Mouse (Mus musculus): ENCODE data around the gene Nckap5.
"Not testable (repeated sequence)": the region's sequence is repeated elsewhere in the genome, so short reads cannot be mapped to it uniquely, and the experiment has no call there.

The Nckap5 gene

DNA sequence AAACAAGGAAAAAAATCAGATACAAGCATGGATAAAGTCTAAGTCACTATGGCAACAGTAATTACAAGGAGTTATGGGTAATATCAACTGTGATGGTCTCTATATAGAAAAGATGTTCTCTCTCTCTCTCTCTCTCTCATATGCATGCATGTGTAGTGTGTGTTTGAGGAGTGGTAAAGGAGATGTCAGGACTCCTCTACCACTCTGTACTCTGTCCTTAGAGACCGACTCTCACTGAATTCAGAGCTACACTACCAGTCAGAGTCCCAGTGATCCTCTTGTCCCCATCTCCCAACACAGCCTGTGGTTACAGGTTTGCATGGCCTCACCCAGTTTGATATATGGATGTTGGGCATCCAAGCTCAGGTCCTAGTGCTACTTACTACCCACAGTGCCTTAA is 662.0 kb downstream of the Nckap5 start:
- no peak for DNase-seq (ENCODE audit: low spot score in 2 of 2)

GRCm38 (mm10) chr1:126168131-126168530 is 662.5 kb downstream of the Nckap5 start:
- DNase-seq (ENCODE audit: low spot score in 2 of 2): no peak

DNA sequence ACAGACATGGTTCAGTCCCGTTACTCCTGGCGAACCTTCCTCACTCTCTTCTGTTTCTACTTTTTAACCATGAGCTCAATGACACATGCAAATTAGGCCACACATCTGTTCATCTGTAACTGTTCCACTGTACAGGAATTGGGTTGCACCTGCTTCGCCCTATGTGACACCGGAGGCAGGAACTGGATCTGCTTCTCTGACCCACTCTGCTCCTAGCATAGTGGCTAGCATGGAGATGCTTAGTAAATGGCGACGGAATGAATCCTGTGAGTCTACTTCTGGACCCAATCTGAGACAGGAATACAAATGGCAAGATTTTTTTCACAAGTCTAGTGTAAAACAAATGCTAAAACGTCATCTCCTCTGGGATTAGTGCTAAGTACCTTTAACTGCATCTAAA is 663.1 kb downstream of the Nckap5 start:
- DNase-seq (ENCODE audit: low spot score in 2 of 2): no peak

DNA sequence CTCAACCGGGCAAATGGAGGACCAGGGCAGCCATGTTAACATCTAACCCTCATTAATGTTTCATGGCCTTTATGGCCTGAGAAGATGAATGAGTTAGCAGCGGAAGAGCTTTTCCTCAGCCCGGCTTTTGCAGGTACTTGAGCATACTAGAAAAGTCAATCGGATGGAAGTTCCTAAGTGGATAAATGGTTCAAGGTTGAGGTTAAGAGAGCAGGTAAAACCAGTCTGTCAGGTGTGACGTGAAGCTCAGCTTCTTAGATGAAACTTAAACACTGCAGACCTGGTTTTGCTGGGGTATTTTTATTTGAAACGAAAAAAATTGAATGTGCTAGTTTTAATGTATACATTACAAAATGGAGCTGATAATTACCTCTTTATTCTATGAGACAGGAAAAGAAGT is 671.3 kb downstream of the Nckap5 start:
- DNase-seq (ENCODE audit: low spot score in 2 of 2): no peak

GRCm38 (mm10) chr1:126155816-126156215 is 674.8 kb downstream of the Nckap5 start:
- no peak for DNase-seq (ENCODE audit: low spot score in 2 of 2)

- no peak for DNase-seq (ENCODE audit: low spot score in 2 of 2)
Observed at GRCm38 (mm10) chr1:126153516-126154234, 676.9 kb downstream of the Nckap5 start.

DNA sequence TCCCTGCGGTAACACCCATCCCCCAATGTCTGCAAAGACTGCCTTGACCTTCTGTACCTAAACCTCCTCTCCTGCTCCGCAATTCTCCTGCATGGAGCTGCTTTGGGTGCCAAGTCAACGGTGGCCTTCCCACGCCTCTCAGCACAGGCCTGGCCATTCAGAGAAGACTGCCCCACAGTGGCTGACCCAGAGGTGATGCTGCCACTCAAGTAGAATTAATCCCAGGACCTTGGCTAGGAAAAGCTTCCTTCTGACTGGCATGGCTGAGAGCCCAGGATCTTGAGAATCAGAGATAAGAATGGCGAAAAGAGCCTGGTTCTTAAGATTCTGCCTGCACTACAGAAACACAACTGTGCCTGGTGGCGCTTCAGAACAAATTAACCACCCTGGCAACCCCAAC is 678.4 kb downstream of the Nckap5 start:
- DNase-seq (ENCODE audit: low spot score in 2 of 2): no peak

- DNase-seq (ENCODE audit: low spot score in 2 of 2): no peak
Observed at GRCm38 (mm10) chr1:126149966-126150365, 680.6 kb downstream of the Nckap5 start.

GRCm38 (mm10) chr1:126135717-126136116 is 694.9 kb downstream of the Nckap5 start:
- no peak for DNase-seq (ENCODE audit: low spot score in 2 of 2)

GRCm38 (mm10) chr1:126132316-126132715 is 698.3 kb downstream of the Nckap5 start:
- DNase-seq (ENCODE audit: low spot score in 2 of 2): no peak

DNA sequence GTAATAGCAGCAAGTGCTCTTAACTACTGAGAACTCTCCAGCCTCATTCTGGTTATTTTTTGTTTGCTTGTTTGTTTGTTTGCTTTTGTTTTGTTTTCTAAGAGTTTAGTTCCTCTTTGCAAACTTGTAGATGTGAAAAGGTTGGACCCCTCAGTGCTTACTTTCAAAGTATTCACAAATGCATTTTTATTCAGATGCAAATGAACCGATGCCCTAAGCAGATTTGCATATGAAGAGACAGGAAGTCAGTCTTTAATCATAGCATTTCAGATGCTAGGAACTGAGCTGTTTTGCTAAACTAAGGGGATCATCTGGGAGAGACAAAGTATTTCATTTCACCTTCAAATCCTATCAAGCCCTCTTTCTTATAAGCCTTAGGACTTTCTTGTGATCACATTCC is 701.5 kb downstream of the Nckap5 start:
- no peak for DNase-seq (ENCODE audit: low spot score in 2 of 2)

DNA sequence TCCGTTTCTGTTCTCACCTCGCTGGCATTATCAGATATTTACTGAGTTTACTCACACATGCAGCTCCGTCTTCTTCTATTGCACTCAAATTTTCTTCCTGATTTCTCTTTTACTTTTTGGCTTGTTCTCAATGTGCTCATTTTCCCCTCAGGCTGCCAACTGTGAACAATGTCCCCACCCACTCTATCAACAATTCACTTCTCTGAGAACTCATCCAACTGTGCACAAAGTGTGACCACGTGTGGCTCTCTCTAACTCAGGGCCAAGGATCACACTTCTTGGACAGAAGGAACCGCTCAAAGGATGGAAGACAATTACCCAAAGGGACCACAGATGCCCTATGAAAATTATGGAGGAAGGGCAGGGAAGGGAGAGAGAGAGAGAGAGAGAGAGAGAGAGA is 707.5 kb downstream of the Nckap5 start:
- no peak for DNase-seq (ENCODE audit: low spot score in 2 of 2)

DNA sequence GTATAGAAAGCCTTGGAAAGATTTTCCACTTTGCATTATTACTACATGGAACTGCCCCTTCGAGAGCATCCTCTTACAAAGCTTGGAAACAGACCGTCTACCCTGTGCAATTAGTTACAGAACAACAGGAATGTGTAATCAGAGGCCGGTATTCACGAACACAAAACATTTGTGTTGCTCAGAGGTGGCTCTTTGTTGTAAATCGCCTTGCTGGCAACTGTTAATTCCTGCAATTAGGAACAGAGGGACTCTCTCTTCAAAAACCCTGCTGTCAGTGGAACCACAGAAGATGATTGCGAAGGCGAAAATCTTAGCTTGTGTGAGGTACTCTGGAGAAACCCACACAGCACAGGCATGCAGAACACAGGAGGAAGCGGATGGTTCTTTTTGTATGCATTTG is 710.1 kb downstream of the Nckap5 start:
- DNase-seq (ENCODE audit: low spot score in 2 of 2): no peak

- DNase-seq (ENCODE audit: low spot score in 2 of 2): no peak
Observed at GRCm38 (mm10) chr1:126116034-126116433, 714.6 kb downstream of the Nckap5 start.

GRCm38 (mm10) chr1:126105673-126106256 is 724.8 kb downstream of the Nckap5 start:
- no peak for DNase-seq (ENCODE audit: low spot score in 2 of 2)

- DNase-seq (ENCODE audit: low spot score in 2 of 2): no peak
Observed at GRCm38 (mm10) chr1:126094346-126094745, 736.3 kb downstream of the Nckap5 start.

- DNase-seq (ENCODE audit: low spot score in 2 of 2): not testable (repeated sequence)
Observed at GRCm38 (mm10) chr1:126091979-126092378, 738.6 kb downstream of the Nckap5 start.

- no peak for DNase-seq (ENCODE audit: low spot score in 2 of 2)
Observed at GRCm38 (mm10) chr1:126087181-126087580, 743.4 kb downstream of the Nckap5 start.

GRCm38 (mm10) chr1:126076312-126076711 is 754.3 kb downstream of the Nckap5 start:
- no peak for DNase-seq (ENCODE audit: low spot score in 2 of 2)

DNA sequence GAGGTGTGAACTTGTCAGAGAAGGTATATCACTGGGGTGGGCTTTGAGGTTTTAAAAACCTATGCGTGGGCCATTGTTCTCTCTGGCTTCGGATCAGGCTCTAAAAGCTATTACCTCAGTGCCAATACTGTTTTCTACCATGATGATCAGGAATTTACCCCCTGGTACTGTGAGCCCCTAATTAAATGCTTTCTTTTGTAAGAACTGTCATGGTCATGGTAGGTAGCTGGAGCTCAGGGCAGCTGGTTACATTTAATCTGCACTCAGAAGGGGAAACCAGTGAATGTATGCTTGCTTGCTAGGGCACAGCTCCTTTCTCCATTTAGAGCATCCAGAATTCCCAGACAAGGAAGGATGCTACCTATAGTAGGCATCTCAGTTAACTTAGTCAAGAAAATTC is 759.7 kb downstream of the Nckap5 start:
- no peak for DNase-seq (ENCODE audit: low spot score in 2 of 2)

DNA sequence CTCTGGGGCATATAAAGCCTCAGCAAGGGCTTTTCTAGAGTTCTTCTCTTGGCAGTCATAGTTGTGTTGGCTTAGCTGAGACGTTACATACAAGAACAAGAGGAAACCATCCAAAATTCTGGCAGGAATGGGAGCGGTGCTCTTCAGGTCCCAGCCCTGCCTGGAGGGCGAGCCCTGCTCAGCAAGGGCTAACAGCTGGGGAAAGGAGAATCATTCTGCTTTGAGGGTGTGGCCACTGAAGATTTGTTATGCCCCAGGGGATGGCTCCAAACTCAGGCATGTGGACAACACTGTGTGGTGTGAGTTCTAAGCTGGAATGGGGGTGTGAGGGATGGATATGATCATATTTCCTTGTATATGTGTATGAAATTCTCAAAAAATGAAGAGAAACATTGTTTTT is 779.1 kb downstream of the Nckap5 start:
- no peak for DNase-seq (ENCODE audit: low spot score in 2 of 2)

DNA sequence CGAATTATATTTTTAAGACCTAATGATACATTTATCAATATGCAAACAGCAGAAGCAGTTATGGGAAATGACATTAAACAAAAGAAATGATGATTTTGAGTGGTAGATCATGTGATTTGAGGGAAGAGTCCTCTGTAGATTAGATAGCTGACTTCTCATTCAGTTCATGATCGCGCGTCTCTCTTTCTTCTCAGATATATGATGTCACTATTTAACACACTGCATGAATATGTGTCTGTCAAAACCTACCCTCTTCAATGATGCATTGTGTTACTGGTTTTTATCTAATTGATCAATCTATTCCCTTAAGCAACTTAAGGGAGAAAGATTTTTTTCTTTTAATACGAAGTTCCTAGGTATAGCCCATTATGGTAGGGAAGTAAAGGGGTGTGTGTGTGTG is 787.7 kb downstream of the Nckap5 start:
- no peak for DNase-seq (ENCODE audit: low spot score in 2 of 2)

DNA sequence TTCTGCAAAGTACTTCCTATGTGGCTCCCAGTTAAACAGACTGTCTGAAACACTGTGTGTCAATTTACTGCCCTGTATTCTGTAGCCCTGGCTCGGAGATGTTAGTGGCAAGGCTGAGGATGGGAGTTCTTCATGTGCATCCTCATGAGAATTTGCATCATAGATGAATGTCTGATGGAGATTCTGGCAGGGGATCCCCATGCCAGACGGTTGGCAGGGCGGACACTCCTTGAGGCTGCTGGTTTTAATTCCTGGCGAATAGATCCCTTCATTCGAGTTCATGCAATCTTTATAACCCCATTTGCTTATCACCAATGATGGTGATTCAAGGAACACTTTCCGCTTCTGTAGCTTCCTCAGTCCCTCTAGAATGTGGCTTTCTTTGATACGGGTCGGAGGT is 803.1 kb downstream of the Nckap5 start:
- no peak for DNase-seq (ENCODE audit: low spot score in 2 of 2)

DNA sequence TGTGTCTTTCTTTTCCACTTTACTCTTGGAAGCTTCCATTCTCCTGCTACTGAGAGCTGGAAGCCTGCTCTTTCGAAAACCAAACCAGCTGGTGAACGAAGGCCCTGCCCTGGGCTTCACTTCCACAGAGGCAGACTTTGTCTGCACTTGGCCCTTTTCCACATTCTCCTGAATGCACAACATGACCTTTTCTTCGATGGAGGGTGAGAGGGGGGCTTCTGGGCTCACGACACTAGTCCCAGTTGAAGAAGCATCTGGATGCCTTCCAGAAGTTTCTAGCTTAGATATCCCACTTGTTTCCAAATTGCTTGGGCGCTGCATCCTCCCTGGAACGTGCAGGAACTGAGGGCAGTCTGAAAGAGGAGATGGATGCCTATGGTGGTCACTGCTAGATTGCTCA is 806.1 kb downstream of the Nckap5 start:
- DNase-seq (ENCODE audit: low spot score in 2 of 2): no peak

Data from spleen, postnatal 14 days (tissue).